Mouse (Mus musculus): Measurements from ENCODE around the gene Calb2. TPM values are rescaled to one million over a fixed set of nuclear protein-coding genes. Genes with fewer than 3 reads are reported as not detected.

Gene Calb2
- total RNA-seq, 2 experiments from 2014 or later = not detected

DNA sequence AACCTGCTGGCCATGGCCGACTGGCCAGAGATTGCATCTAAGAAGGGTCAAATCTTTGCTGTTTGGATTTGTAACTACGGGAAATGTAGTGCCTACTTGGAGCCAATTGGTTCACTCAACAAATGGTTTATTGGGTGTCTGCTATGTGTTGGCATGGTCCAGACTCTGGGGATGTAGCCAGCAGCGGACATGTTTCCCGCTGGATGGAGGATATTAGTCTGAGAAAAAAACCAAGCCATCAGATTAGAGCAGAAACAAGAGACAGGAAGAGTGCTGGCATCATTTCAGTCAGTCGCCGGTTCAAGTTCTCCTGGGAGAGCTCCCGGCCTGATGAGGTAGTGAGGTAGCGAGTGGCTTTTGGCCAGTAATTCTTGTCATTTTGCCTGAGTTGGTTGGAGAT is 33.8 kb downstream of the Calb2 start:
- no peak for ATAC-seq (replicated peaks; ENCODE audit: low FRiP score, poor library complexity, severe bottlenecking)

DNA sequence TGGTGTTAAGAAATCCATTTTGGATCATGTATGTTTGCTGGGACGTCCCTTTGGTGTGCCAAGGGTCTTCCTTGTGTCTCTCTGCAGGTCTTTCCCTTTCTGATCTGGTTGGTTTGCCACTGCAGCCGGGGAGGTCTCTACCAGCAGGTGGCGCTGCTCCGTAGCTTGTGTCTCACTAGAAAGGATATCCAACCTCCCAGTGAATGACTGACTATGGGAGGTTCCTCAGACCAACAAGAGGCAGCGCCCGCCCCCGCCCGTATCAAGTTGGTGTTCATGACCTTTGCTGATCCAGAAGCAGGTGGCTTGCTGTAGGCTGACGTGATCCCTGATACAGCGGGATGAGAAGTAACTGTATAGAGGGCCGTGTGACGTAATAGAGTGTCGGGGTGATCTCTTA is 37.5 kb downstream of the Calb2 start:
- ATAC-seq (replicated peaks; ENCODE audit: low FRiP score, poor library complexity, severe bottlenecking) = no peak

DNA sequence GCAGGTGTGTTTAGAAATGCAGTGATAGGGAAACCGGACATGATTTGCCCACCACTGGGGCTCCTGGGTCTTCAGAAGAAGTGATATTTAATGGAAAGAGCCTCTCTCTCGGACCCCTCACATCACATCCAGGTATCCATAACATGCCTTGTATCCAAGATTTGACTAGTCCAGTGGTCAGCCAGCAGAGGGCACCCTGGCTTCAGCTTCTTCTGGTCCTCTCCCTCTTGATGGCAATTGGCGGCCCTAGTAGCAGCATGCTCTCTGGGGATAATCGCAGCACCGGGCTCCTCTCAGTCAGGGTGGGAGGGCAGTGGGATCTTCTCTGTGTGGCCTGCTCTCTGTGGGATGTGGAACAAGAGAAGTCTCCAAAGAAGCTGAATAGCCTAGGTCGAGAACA is 48.3 kb downstream of the Calb2 start:
- no peak for ATAC-seq (replicated peaks; ENCODE audit: low FRiP score, poor library complexity, severe bottlenecking)

DNA sequence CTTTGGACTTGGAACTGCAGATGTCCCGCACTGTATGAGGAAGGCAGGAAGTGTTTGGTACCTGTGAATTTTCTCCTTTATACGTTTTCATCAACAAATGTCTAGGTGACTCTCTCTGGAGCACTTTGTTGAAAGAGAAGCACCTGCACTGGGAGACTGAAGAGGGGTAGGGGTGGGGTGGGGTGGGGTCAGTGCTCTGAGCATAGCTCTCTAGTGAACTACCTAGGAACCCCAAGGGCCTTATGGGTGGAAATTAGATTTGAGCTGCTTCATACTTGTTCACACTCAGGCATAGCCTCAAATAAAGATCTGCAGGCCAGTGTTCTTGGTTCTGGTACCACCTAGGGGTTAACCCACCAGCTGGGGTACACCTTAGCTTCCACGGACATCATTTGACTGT is 65.4 kb downstream of the Calb2 start, which contains the start of gene Gm17720:
Gene Gm17720, minus strand, starts transcription at position 101 of the 400 bp plus-strand sequence.
- ATAC-seq (replicated peaks; ENCODE audit: low FRiP score, poor library complexity, severe bottlenecking) = no peak

DNA sequence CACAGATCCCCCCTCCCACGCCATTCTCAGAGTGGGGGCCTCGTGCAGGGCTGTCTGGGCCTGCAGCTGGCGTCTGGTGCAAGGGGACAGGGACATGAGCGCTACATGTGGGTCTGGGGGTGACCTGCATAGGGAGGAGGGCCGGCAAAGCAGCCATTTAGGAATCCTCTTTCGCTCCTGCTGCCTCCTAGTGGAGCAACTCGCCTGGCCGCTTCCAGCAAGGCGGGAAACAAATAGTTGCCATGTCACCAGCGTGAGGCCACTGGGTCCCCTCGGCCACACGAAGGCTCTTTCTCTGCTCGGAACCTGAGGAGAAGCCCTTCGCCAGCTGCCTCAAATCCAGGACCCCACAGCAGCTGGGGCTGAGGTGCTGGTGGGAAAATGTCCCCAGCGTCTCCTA is 66.3 kb downstream of the Calb2 start:
- ATAC-seq (replicated peaks; ENCODE audit: low FRiP score, poor library complexity, severe bottlenecking) = no peak

DNA sequence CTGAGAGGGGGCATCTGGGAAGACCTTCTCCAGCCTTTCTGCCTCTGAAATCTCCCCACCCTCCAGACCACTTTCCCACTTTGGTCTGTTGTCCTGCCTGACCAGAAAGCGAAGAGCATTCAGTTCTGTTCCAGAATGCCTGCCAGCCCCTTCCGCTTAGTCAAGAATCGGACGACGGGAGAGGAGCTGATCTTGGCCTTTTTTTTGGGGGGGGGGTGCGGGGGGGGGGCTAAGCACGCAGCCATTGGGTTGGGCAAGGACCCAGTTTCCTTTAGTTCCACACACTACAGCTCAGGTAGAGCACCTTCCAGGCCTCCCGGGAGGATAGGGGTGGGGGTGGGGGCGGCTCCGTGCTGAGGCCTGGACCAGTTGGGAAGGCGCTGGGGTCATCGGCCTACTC is 67.1 kb downstream of the Calb2 start, which contains the start of gene Gm21964:
Gene Gm21964, plus strand, starts transcription at position 301 of the 400 bp plus-strand sequence.
- ATAC-seq (replicated peaks; ENCODE audit: low FRiP score, poor library complexity, severe bottlenecking) = no peak

DNA sequence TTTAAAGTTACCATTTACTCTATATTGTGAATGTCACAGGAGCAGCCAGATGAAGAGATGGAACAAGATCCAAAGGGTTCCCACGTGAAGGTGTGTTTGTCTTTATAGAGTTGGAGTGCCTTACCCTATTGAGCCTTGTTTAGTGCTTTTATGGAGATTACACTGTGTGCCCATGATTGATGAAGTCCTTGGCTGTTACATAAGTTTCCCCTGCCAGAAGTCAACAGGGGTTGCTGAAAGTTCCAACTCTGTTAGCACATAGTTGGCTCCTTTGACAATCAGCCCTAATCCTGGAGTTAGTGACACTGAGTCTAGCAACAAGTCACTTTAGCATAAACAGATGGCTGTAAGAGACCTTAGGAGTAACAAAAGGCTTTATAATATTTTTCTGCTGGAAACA is 76.1 kb downstream of the Calb2 start:
- ATAC-seq (replicated peaks; ENCODE audit: low FRiP score, poor library complexity, severe bottlenecking) = no peak

Other genes starting within 250 kb of the Calb2 start
- gene Marveld3, start 206.0 kb downstream of the Calb2 start, total RNA-seq (2015; ENCODE audit: low replicate concordance) = not detected in 2 replicates
- gene Marveld3, start 206.0 kb downstream of the Calb2 start, total RNA-seq (2017; ENCODE audit: low replicate concordance) = not detected in 2 replicates
- not detected in 2 replicates for gene Tat, start 177.8 kb downstream of the Calb2 start, total RNA-seq (2015; ENCODE audit: low replicate concordance)
- not detected in 2 replicates for gene Tat, start 177.8 kb downstream of the Calb2 start, total RNA-seq (2017; ENCODE audit: low replicate concordance)
- gene Chst4, start 128.5 kb downstream of the Calb2 start, total RNA-seq (2015; ENCODE audit: low replicate concordance) = not detected in 2 replicates
- gene Chst4, start 128.5 kb downstream of the Calb2 start, total RNA-seq (2017; ENCODE audit: low replicate concordance) = not detected in 2 replicates
- gene Zfp612, start 88.5 kb downstream of the Calb2 start, total RNA-seq (2015; ENCODE audit: low replicate concordance) = not detected in 2 replicates
- not detected in 2 replicates for gene Zfp612, start 88.5 kb downstream of the Calb2 start, total RNA-seq (2017; ENCODE audit: low replicate concordance)
- gene Gm21964, start 67.0 kb downstream of the Calb2 start, total RNA-seq (2015; ENCODE audit: low replicate concordance) = not detected in 2 replicates
- gene Gm21964, start 67.0 kb downstream of the Calb2 start, total RNA-seq (2017; ENCODE audit: low replicate concordance) = not detected in 2 replicates
- gene Gm17720, start 65.5 kb downstream of the Calb2 start, total RNA-seq (2015; ENCODE audit: low replicate concordance) = not detected in 2 replicates
- gene Gm17720, start 65.5 kb downstream of the Calb2 start, total RNA-seq (2017; ENCODE audit: low replicate concordance) = not detected in 2 replicates
- 2.9 and 3.5 TPM in 2 replicates for gene Cmtr2, start 47.5 kb upstream of the Calb2 start, total RNA-seq (2015; ENCODE audit: low replicate concordance)
- gene Cmtr2, start 47.5 kb upstream of the Calb2 start, total RNA-seq (2017; ENCODE audit: low replicate concordance) = 2.0 and 2.2 TPM in 2 replicates
- gene Hydin, start 98.8 kb upstream of the Calb2 start, total RNA-seq (2015; ENCODE audit: low replicate concordance) = 0.19 TPM in 1 of 2 replicates, not detected in the other
- 0.09 TPM in 1 of 2 replicates, not detected in the other for gene Hydin, start 98.8 kb upstream of the Calb2 start, total RNA-seq (2017; ENCODE audit: low replicate concordance)

Measured in erythroblast, adult 5-6 weeks (primary cell).